Mouse (Mus musculus): ENCODE results near the gene Arvcf.

- no peak for TF ChIP-seq CTCF (IDR thresholded peaks at IDR 0.05; ENCODE audit: low read depth, low read length)
- no peak for TF ChIP-seq POLR2A (IDR thresholded peaks at IDR 0.05; ENCODE audit: extremely low read depth, insufficient read depth, low read length)
Observed at GRCm38 (mm10) chr16:18396201-18396600, 48.2 kb downstream of the Arvcf start.
